Mouse (Mus musculus) megakaryocyte, embryonic 14.5 days (primary cell): ENCODE measurements around the gene Mrpl55.

Experiments used
- FLI1 ChIP-seq: IDR thresholded peaks from 2 replicates; pipeline ENCODE4 v1.6.1; 2012; ENCODE audit warnings: low read length, inconsistent platforms, mixed read lengths
- GATA1 ChIP-seq: IDR thresholded peaks from 3 replicates; pipeline ENCODE4 v1.6.1; 2012; ENCODE audit warnings: mixed read lengths, low read length, inconsistent platforms, borderline replicate concordance

DNA sequence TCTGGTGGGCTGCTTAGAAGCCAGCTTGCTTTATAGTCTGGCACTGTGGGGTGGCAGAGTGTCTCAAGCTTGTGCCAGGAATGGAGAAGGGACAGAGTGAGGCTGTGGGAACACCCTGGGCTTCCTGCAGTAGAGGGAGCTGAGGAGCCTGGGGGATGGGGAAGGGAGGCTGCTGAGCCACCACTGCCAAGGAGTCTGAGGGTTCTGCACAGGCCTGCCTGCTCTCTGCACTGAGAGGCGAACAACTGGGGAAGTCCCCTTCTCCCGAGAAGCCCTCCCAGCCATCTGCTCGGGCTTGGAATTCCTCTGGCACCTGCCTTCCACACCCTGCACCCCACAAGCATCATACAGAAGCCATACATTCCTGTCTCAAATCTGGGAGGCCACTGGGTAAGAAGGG lies 39.6 kb downstream of the Mrpl55 start:
- no peak for TF ChIP-seq GATA1
- no peak for TF ChIP-seq FLI1
